Mouse (Mus musculus) spleen, postnatal 36 days (tissue): ENCODE results near the gene Chrnb1.
A peak's percentile ranks its signal among the peaks of the same experiment; 100 is the strongest.

Experiments used
- DNase-seq, 2 experiments: peaks; one replicate each; pipeline ENCODE4 v3.0.0; 2022; ENCODE audit warnings: low spot score in 2 of 2, mixed read lengths in 1 of 2

Chrnb1 gene

DNA sequence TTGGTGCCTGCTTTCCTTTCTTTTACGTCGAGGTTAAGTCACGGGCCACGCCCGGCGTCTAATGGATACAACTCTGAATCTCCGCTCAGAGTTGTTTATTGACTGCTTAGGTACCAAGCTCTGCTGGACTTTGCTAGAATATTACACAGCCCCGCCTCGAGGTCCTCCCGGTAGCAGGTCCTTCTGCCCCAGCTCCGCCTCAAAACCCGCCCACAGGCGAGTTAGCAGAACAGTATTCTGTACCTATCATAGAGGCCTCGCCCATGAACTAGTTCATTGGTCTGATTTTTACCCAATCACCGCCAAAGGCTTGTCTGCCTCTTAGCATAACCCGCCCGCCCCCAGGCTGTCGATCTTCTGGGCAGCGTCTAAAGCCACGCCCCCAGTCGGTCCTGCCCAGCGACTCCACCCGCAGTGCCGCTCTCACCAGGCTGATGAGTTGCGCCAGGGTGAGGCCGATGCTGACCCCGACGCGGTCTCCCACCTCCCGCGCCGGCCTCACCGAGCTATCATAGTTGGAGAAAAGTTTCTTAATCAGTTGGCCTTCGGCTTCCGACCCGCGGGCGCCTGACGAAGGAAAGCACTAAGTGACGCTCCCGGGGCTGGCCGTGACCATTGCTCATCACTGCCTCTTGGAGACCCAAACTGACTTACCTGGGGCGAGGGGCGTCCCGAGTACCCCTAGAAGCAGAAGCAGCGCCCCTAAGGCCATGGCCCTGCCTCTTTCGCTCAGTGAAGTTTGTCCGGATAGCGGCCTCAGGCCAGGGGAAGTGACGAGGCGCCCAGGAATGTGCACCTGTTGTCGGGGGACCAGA, at the start of gene Chrnb1:
Gene Chrnb1 (minus strand): TSS at position 776 of the 815 bp plus-strand sequence.
- peak; percentile 98 to 99 for DNase-seq

DNA sequence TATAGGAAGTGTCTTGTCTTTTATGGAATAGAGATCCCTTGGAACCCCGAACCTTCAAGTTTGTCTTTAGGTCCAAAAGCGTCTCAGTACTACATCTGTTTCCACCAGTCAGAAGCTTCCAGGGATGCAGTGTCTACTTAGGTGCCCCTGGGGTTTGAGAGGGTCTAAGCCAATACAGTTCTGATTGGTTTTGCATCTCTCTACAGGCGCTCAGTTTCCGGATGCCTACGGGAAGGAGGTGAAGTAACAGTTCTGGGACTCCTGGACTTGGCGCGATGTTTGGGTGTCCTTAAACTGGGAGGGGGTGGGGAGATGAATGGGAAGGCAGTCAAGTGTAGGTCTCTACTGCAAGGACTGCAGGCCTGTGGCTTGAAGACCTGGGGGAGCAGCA, 43.0 kb upstream of the Chrnb1 start:
- no peak for DNase-seq

- DNase-seq = peak; percentile 92 to 96
Observed at GRCm38 (mm10) chr11:69837952-69838713, 42.4 kb upstream of the Chrnb1 start, which contains the start of gene Tmem256. Gene Tmem256 (plus strand): TSS chr11:69838514.

DNA sequence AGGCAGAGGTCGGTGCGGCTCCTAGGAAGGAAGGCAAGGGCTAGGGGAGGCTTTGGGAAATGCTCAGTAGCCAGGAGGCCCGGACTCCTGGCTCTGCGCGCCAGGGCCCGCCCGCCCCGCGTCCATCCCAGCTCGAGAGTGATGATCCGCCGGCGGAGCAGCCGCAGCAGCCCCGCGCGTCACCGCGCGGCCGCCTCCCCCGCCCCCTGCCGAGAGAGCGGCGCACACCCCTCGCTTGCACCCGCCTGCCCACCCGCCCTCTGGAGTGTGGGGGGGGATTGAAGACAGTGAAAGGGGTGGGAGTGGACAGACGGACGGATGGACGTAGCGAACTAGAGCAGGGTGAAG, 41.8 kb upstream of the Chrnb1 start, which contains the start of gene Nlgn2:
Gene Nlgn2 (minus strand): TSS at position 181 of the 348 bp plus-strand sequence.
- no peak for DNase-seq

- no peak for DNase-seq
Observed at GRCm38 (mm10) chr11:69836703-69837576, 41.2 kb upstream of the Chrnb1 start.

DNA sequence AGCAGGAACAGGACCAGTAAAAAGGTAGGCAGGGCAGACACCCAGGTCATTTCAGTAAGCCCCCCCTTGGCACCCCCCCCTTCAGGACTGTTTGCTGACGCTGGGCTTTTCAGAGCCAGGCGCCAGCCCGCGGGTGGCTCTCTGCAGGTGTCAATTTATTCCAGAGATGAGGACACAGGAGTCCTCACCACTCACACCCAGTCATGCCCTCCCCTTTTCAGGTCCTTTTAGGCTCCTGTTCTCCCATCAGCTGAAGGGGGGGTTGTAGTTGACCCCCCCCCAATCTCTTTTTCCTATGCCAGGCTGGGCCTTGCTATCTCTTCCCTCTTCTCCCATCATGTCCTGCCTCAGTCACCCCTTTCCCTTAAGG, 40.2 kb upstream of the Chrnb1 start:
- no peak for DNase-seq

- DNase-seq = no peak
Observed at GRCm38 (mm10) chr11:69835326-69835965, 39.7 kb upstream of the Chrnb1 start.

GRCm38 (mm10) chr11:69834001-69834549, 38.3 kb upstream of the Chrnb1 start:
- DNase-seq = peak; percentile 52 to 54

GRCm38 (mm10) chr11:69833554-69833953, 37.8 kb upstream of the Chrnb1 start:
- DNase-seq = no peak

- no peak for DNase-seq
Observed at GRCm38 (mm10) chr11:69828832-69829231, 33.1 kb upstream of the Chrnb1 start.

DNA sequence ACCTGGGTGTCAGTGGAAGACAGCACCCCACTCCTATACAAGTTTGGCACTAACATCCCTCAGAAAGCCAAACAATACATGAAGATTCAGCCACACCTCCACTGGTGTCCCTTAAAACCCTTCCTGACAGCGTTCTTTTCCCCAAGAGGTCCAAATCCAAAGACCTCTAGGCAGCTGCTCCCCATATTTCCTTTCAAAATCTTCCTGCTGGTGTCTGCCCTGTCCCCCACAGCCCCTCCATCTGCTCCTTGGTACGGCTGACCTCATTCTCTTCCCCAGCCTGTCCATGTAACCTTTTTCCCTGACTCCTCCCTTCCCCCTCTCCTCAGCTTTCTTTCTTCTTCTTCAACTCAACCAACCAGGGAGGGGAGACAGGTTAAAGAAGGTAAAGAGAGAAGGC, 27.7 kb upstream of the Chrnb1 start:
- DNase-seq = no peak

DNA sequence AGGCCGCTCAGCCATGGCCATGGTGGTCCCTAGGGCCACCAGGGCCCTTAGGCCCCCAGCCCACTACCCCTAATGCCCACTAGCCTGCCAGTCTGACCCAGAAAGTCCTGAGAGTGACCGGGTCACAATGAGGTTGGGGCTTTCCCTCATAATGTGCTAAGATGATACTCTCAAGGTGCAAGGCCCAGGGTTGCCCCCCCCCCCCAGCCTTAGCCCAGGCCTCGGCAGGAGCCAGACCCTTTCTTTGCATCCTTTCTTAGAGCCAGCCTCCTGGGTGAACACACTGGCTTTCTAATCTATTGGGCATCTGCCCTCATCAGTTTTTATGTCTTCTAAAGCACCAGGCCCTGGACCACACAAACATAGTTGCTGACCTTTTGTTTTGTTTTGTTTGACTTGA, 26.3 kb upstream of the Chrnb1 start, which contains the start of gene Spem1:
Gene Spem1 (minus strand): TSS at position 101 of the 400 bp plus-strand sequence.
- DNase-seq = no peak

DNA sequence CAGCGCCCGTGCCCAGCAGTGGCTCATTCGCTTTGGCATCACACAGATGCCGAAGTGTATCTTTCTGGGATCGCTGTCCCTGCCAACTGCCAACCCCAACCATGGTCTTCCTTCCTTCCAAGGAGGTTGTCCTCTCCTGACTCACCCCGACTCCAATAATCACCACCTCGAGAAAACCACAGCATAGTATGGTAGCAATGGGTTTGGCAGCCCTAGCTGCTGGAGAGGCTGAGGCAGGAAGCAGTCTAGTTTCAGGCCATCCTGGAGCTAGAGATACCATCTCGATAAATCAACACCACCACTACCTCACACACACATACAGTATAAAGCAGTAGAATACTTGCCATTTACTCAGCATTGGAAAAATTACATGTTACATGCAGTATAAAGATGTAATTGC, 23.1 kb upstream of the Chrnb1 start:
- no peak for DNase-seq

DNA sequence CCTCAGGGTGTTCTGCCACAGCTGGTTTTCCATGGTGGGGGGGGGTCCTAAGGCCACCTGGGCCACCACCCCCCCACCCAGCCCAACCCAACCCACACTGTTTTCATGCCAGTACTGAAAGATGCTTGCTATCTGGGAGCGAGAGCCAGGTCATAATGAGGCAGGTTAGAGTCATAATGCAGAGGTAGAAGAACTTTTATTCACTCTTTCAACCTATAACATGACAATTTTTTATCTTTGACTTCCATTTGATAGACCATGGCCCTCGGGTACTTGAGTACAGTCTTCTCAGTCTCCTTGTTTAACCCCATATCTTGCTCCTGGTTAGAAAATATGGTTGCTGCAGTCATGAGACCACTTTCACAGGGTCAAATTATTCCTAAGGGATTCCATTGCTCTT, 22.6 kb upstream of the Chrnb1 start, which contains the start of gene Spem2:
Gene Spem2 (minus strand): TSS at position 101 of the 400 bp plus-strand sequence.
- DNase-seq = no peak

DNA sequence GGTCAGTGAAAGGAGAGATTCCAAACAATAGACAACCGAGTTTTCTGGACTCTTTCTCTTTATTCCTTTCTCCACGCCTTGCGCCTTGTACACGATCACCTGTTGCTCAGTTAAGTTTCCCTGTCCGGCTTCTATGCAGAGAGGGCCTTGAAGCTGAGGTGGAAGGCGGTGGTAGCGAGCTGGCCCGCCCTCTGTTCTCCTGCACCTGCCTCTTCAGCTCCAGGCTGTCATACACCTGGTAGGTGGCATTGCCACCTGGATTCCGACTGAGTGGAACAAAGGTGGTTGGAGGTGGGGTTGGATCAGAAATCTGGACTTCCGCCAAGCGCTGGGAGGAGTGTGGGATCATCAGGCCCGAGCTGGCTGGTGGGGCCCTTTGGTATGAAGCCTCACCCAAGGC, 20.8 kb upstream of the Chrnb1 start:
- DNase-seq = no peak

DNA sequence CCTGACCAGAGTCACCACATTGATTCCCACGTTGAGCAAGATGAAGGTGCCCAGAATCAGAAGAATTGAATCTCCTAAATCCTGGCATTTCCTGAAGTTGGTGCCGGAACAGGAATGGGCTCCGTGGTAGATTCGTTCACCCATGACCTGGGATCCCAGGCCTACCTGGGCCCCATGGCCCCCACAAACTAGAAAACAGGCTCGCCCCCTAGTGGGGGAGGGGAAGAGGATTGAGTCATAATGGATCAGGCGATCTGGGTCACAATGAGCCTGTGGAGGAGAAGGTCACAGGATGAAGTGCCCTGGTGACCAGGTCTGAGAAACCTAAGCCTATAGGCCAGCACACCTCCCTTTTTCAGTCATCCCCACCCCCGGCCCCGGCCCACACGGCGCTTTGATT, 19.4 kb upstream of the Chrnb1 start, which contains the start of gene Gm39566:
Gene Gm39566 (minus strand): TSS at position 144 of the 400 bp plus-strand sequence.
- no peak for DNase-seq

DNA sequence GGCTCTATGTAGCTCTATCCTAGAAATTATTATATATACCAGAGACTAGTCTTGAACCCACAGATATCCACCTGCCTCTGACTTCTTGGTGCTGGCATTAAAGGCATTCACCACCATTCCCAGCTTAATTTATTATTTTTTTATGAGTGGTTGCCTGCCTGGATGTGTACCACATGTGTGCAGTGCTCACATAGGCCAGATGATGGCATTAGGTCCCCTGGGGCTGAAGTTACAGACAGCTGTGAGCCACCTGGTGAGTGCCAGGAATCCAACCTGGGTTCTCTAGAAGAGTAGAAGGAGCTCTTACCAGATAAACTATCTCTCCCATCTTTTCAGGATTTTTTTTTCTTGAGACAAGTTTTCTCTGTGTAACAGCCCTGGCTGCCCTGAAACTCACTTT, 14.5 kb upstream of the Chrnb1 start:
- no peak for DNase-seq

DNA sequence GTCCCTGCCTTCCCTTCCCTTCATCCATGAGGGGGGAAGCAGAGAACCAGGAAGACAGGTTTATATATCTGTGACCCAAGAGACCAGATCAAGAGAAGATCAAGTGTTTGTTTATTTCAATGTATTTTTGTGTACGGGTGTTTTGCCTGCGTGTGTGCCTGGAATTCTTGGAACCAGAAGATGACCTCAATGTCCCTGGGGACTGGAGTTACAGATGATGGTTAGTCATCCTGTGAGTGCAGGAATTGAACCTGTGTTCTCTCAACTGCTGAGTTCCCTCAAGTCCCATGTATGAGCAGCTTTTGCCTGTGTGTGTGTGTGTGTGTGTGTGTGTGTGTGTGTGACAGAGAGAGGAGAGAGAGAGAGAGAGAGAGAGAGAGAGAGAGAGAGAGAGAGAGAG, 11.9 kb upstream of the Chrnb1 start:
- DNase-seq = no peak

GRCm38 (mm10) chr11:69806378-69806777, 10.6 kb upstream of the Chrnb1 start:
- DNase-seq = no peak

- no peak for DNase-seq
Observed at GRCm38 (mm10) chr11:69804972-69805909, 9.5 kb upstream of the Chrnb1 start, which contains the start of gene Tmem102. Gene Tmem102 (minus strand): TSS chr11:69805624.
